Mouse (Mus musculus): ENCODE data around the gene Fchsd2.

The Fchsd2 gene

DNA sequence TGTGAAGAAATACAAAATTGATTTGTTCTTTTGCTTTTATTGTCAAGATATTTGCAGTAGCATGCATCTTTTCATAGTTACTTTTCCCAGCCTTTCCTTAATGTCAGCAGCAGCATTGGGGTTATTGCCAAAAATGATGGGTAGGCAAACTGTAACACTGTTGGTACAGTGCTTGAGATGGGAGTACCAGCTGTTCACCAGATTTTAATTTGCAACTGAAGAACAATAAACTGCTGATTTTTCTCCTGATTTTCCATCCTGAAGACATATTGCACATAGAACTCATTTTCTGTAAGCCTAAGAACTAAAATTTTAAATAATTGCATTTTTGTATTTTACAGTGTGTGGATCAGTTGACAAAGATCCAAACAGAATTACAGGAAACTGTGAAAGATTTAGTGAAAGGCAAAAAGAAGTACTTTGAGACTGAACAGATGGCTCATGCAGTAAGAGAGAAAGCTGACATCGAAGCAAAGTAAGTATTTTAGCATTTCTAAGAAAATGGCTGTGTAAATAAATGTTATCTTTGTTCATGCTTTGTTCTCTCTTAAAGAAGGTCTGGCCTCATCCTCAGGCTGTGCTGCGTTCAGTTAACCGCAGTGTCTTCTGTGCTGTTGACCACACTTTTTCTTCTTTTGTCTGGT, 98.8 kb downstream of the Fchsd2 start:
- DNase-seq (ENCODE audit: low spot score in 2 of 2): no peak

GRCm38 (mm10) chr7:101210826-101211225, 118.2 kb downstream of the Fchsd2 start:
- no peak for DNase-seq (ENCODE audit: low spot score in 2 of 2)

- no peak for DNase-seq (ENCODE audit: low spot score in 2 of 2)
Observed at GRCm38 (mm10) chr7:101213515-101214263, 121.0 kb downstream of the Fchsd2 start.

- no peak for DNase-seq (ENCODE audit: low spot score in 2 of 2)
Observed at GRCm38 (mm10) chr7:101216724-101217123, 124.1 kb downstream of the Fchsd2 start.

DNA sequence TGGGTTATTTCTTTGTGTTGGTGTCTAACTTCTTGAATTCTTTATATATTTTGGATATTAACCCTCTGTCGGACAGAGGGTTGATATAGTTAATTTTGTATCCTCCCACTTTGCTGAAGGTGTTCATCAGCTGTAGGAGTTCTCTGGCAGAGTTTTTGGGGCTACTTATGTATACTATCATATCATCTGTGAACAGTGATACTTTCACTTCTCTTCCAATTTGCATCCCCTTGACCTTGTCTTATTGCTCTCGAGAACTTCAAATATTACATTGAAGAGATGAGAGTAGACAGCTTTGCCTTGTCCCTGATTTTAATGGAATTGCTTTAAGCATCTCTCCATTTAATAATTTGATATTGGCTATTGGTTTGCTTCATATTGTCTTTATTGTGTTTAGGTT, 130.8 kb downstream of the Fchsd2 start:
- DNase-seq (ENCODE audit: low spot score in 2 of 2): no peak

GRCm38 (mm10) chr7:101229336-101229735, 136.7 kb downstream of the Fchsd2 start:
- no peak for DNase-seq (ENCODE audit: low spot score in 2 of 2)

DNA sequence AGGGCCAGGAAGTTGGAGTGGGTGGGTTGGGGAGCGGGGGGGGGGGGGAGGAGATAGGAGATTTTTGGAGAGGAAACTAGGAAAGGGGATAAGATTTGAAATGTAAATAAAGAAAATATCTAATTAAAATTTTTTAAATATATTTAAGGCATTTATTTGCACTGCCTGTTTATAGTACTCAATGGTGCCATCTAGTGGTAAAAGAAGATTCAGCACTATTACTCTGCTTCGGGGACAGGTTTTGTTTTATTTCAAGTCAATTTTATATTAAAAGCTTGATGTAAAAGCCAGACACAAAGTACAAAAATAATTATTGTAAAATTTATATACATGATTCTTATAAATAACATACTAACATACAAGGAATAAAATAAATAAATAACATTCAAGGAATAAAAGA, 138.8 kb downstream of the Fchsd2 start:
- no peak for DNase-seq (ENCODE audit: low spot score in 2 of 2)

GRCm38 (mm10) chr7:101232716-101233115, 140.1 kb downstream of the Fchsd2 start:
- DNase-seq (ENCODE audit: low spot score in 2 of 2): no peak

- no peak for DNase-seq (ENCODE audit: low spot score in 2 of 2)
Observed at GRCm38 (mm10) chr7:101236712-101237473, 144.2 kb downstream of the Fchsd2 start.

GRCm38 (mm10) chr7:101248760-101249159, 156.1 kb downstream of the Fchsd2 start:
- no peak for DNase-seq (ENCODE audit: low spot score in 2 of 2)

DNA sequence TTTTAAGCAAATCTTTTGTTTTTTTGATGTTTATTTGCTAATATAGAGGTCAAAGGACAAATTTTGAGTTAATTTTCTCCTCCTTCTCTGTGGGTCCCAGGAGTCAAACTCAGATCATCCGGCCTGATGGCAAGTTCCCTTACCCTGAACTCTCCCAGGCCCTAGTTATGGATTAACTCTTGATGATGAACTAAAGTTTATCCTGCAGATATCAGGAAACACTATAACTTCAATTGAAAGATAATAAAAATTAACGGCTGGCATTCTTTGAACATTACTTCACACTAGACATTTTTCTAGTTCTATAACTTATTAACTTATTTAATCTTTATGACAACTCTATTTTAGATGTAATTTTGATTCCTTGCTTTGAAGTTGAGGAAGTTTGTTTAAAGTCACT, 156.5 kb downstream of the Fchsd2 start:
- no peak for DNase-seq (ENCODE audit: low spot score in 2 of 2)

DNA sequence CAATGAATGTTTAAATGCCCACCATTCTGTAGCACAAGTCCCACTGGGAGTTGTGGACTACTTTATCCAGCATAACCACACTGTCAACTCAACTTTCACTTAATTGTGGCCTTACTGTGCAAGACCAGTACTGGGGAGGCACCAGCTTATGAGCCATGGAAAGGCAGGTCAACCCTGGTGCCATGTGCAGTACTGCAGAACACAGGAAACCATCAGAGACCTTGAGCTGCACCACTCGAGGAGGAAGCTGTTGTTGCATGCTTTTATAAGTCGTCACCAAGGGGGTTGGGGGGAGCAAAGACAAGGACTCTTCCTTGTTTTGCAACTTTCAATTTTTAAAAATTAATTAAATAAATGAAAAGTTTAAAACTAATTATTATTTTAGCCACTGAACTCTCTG, 160.4 kb downstream of the Fchsd2 start:
- no peak for DNase-seq (ENCODE audit: low spot score in 2 of 2)

DNA sequence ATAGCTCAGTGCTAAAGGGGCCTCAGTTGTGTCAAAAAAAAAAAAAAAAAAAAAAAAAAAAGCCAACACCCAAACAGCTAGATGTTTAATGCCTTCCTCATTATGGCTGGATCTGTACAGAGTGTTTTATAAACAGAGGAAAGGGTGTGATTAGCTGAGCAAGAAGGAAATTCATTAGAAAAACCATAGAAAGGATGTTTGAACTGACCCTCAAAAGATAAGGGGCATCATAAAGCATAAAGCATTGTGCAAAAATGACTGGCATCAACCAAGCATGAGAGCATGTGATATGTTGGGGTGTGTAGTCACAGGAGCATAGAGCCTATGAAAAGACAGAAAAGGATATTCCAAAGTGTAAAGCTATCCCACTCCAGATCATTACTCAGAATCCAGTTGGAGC, 165.8 kb downstream of the Fchsd2 start:
- no peak for DNase-seq (ENCODE audit: low spot score in 2 of 2)

- no peak for DNase-seq (ENCODE audit: low spot score in 2 of 2)
Observed at GRCm38 (mm10) chr7:101261941-101262546, 169.4 kb downstream of the Fchsd2 start.

DNA sequence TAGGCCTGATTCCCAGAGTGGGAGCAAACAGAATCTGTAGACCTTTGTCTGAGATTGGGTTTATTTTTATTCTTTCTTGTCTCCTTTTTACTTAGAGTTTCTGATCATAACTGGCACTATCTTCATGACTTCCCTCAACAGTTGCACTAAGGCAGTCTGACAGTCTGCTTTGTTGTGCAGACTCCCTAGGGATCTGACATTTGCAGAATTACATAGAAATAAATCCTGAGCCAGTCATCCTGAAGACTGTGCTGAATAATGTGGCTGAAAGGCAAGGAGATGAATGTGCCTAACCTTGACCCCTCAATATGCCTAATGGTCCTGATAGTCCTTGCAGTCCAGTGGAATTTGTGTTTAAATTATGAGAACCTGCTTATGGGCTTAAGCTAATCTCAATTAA, 170.8 kb downstream of the Fchsd2 start:
- no peak for DNase-seq (ENCODE audit: low spot score in 2 of 2)

DNA sequence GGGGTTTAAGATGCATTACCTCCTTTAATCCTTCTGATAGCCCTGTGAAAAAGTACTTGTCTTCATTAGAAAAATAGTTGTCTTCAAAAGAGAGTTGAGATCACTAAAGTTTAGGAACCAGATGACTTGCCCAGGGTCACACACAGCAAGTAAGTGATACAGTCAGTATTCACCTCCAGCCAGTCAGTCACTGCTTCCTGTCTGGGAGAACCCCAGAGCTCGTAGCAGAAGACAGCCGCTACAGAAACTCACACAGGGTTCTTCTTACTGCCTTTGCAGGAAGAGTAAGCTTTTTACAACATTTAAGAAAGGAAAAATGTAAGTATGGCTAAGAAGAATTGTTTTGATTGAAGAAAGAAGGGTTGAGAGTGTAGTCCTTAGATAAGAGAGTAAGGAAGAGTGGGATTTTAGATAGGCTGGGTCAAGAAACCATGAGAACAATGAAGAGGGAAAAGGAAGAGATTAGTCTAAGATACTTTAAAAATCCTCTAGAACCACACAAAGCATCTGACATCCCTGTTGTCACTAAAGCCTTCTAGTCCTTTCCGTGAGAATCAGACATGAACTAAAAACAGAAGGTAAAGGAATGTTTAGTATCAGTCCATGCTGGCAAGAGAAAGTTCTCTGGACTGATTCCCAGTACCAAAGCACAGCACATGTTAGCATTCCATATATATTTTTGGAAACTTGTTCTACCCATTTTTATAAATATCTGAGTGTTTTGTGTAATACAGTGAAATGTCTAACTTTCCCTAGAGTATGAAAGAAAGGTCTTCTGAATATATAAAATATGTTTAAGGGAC, 175.0 kb downstream of the Fchsd2 start:
- no peak for DNase-seq (ENCODE audit: low spot score in 2 of 2)

DNA sequence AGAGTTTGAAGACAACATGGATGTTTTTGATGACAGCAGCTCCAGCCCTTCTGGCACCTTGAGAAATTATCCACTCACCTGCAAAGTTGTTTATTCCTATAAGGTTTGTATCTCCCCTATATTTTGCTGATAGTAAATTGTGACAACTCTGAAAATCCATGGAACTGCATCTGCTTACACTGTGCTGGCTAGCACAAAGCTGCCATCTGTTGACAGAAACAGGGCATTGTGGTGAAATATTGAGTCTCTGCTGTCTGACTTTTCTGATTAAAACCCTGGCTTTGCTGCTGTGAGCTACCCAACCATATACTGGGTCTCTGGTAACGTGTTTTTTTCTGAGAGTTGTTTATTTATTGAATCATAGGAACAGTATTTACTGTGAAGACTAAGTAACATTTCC, 178.9 kb downstream of the Fchsd2 start:
- no peak for DNase-seq (ENCODE audit: low spot score in 2 of 2)

- no peak for DNase-seq (ENCODE audit: low spot score in 2 of 2)
Observed at GRCm38 (mm10) chr7:101272466-101273160, 179.9 kb downstream of the Fchsd2 start.

DNA sequence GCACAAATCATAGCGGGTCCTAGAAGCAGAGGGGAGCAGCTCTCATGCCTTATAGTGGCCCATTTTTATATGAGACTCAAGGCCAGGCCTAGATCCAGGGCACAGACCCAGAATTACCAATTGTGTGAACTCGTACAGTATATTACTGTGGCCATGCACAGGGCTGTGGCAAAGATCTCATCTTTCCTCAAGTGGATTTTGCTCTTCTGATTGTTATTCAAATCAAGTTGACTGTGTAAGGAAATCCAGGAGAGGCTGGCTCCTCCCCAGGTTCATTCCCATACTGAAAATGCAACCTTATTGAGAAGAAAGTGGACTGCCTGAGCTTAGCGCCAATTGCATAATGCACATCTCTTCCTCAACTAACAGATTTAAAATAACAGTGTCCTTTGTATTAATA, 190.1 kb downstream of the Fchsd2 start:
- DNase-seq (ENCODE audit: low spot score in 2 of 2): no peak

DNA sequence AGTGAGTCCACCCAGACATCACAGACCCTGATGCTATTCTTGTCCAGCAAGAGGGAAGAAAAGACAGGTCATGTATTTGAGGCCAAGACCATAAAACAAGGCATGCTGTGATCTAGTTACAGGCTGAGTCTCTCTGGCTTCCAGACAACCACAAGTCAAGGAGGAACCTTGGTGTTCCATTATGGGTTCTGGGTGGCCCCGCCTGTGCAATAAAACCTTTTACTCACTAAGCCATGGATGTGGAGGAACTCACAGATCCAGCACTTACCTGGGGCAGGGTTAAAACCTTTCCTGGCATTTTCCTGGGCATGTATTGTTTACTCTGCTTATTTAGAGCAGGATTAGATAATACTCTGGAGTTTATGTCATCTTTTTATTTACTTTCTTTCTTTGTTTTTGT, 191.8 kb downstream of the Fchsd2 start:
- no peak for DNase-seq (ENCODE audit: low spot score in 2 of 2)

DNA sequence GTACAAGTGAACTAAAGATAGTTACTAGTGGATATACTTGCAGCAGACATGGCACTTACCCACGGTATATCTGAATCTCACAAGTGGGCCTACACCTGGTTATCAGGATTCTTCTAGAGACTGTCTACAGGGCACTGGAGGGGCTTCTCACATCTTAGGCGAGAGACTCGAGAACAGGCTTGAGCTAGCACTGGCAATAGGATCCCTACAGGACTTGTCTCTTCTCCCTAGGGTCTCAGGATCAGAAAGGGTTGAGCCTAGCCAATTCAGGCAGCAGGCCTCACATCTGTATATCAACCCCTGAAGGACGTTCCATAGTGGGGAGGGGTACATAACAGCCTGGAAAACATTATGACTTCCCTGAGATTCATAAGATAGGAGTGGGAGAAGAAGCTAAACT, 194.2 kb downstream of the Fchsd2 start:
- no peak for DNase-seq (ENCODE audit: low spot score in 2 of 2)
